Mouse (Mus musculus): ENCODE results near the gene Gmpr.
A peak's percentile ranks its signal among the peaks of the same experiment; 100 is the strongest.

The Gmpr gene

DNA sequence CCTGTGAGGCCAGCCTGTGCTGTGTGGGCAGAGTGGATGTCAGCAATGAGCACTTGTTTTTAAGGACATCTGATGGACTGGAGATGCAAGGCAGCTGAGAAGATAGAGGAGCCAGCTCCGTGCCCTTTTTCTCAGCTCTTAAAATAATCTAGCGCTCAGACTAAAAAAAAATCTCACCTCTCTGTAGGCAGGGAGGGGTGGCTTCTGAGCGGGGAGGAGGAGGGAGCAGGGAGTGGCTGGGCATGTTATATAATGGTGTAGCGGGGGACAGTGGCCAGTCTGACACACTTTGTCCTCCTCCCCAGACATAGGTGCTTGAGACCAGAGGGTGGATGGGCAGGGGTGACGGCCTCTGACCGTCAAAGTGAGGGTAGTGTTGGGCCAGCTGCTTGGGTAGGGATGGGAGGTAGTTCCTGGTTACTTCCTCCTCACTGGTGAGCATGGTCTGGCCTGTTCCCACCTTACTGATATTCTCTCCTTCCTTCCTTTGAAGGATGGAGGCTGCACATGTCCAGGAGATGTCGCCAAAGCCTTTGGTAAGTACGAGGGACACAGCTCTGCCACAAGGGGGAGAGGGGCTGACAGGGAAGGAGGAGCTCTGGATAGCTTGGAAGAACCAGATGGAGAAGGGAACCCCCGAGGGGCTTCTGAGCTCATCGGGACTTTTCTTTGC, 31.4 kb downstream of the Gmpr start:
- no peak for DNase-seq (ENCODE audit: extremely low spot score, low spot score)

DNA sequence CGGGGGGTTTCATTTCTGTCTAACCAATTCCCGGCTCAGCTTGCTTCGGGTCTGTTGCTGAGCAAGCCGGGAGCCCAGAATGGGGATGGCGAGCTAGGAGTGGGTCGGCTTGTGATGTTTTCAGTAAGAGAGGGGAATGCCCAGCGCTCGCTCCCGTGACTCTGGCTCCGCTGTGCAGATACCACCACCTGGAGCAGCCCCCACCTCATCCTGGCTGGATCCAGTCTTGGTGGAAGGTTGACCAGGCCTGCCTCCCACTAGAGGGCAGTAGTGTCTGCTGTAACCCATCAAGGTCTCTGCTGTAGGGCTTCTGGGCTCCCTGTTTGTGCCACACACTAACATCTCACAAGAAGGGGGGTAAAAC, 31.9 kb downstream of the Gmpr start:
- DNase-seq (ENCODE audit: extremely low spot score, low spot score) = peak; percentile 80

DNA sequence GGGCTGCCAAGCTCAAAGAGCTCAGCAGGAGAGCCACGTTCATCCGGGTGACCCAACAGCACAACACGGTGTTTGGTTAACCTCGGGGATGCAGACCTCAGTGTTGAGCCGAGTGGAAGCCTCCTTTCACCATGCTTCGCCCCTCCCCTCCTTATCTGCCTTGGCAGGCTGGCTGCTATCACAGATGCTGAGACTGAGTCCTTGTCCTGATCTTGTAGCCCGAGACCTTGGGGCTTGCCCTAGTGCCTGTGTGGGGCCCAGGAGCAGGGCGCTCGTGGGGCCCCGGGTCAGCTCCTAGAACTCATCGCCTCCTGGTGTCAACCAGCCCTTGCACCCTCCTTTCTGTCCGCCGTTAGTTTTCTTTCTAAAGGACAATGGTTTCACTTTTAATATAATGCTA, 38.7 kb downstream of the Gmpr start:
- no peak for DNase-seq (ENCODE audit: extremely low spot score, low spot score)

DNA sequence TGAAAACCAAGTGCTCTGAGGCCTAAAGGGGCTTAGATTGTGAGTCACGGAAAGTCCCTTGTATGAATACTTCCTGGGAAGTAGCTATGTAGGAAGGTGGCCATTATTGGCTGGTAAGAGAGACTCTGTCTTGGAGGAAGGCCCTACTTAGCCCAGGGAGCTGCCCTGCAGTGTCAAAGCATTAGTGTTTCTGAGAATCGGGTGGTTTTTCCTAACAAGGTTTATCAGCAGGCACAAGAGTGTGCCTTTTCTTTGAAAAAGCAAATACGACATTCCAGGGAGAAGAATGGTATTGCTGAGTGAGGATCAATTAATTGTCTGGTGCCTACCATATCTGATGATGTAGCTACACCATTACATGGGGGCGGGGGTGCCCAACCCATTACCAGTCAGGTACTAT, 39.7 kb downstream of the Gmpr start:
- no peak for DNase-seq (ENCODE audit: extremely low spot score, low spot score)

DNA sequence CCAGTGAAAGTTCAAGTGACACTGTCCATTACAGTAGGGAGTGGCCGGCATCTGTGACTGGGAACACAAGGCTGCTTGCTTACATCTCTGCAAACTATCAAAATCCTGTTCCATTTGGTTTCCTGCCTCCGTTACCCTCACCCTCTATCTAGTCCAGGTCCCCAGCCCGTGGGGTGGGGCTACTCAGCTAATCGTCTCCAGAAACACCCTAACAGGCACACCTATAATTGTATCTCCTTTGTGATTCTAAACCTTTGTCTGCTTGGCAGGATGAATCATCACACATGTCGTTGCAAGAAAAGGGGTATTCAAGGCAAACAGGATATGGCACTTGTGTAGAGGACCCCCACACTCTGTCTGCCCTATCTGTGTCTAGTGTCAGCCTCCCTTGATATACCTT, 40.3 kb downstream of the Gmpr start:
- no peak for DNase-seq (ENCODE audit: extremely low spot score, low spot score)

DNA sequence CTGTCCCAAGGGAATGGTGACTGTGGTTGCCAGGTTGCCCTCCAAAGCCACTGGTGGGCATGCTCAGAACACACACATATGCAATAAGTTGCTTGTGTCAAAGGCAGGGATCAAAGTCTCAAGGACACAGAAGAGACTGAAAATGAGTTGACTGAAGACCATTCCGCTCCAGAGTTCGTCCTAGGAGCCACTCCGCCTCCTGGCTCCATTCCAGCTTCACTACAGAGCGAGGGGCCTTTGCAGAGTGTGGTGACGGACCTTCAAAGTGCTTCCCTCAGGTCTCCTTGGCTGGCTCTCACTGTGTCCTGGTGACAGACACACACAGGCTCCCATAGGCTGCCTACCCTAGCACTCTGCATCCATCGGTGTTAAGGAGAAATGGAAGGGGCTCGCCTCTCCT, 46.4 kb downstream of the Gmpr start:
- no peak for DNase-seq (ENCODE audit: extremely low spot score, low spot score)

DNA sequence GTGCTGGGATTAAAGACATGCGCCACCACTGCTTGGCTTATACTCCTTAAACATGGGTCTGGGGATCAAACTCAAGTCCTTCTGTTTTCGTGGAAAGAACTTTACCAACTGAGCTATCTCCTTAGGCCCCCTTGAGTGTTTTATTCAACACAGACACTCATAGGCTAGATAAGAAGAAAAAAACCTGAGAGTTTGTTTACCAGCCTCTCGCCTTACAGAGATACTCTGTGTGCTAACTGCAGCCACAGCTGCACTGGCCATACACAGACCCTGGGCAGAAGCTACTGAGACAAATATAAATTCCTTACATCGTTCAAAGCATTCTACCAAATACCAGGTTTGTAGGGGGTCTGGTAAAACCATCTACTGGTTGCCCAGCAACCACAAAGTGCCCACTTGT, 51.1 kb downstream of the Gmpr start:
- DNase-seq (ENCODE audit: extremely low spot score, low spot score) = no peak

DNA sequence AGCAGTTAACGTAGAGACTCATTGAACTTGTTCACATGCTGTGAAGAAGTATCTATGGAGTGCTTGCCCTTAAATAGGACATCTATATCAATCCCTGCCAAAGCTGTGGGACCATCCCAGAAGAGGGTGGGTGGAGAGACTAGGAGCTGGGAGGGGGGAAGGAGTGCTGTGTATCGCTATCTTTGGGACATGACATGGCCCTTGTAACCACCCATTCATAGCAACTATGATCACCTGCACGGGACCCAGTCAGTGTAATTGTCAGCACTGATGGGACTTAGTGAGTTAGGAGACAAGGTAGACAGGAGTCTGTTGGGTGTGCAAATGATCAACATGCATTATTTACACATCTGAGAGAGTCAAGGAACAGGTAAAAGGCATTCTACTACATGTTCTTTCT, 52.0 kb downstream of the Gmpr start:
- no peak for DNase-seq (ENCODE audit: extremely low spot score, low spot score)

DNA sequence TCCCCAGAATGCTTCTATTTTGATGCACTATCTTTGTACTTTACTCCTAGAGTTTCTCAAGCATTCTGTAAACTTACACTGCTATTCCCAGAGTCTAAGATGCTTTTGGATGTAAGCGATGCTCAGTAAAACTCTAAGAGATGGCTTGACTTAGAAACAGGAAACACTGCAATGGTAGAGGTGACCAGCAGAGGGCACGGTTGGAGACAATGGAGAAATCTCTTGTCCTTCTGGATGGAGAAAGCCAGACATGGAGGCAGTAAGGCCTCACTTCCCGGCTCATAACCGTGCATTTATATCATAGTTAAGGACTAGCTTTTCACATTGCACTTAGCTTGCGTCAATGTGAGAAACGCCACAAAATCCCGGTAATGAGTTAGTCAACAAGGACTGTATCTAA, 53.3 kb downstream of the Gmpr start:
- DNase-seq (ENCODE audit: extremely low spot score, low spot score) = peak; percentile 37

DNA sequence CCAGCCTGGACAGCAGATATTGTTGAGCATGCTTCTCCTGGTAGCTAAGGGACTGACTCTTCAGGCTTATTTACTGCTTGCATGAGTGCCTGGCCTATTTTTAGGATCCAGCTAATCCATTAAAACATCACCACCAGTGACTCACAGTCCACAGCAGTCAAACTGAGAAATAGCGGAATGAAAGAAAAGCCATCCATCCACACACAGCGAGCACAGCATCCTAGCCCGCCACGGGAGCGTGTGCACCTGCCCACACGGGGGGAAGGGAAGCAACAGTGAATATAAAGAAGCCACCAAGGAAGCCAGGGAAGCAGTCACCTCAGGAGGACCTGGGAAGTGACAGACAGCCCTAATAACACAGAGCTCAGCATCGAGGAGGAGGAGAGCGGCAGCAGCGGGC, 54.8 kb downstream of the Gmpr start:
- no peak for DNase-seq (ENCODE audit: extremely low spot score, low spot score)

DNA sequence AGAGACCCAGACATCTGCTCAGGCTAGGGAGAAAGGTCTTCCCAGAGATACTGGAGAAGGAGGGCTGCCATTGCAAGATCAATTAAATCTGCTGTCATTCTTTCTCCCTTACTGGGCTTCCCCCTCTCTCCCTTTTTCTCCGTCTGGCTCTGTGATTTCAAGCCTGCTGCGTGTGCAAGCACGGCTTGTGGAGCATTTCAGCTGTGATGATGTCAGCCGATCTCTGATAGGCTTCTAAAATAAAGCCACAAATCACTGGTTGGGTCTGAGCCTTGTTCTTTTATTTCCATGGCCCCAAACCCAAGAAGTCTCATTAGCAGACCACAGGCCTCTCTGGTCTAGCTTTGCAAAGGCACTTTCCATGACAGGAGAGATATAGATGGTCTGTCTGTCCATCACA, 57.7 kb downstream of the Gmpr start:
- DNase-seq (ENCODE audit: extremely low spot score, low spot score) = no peak

DNA sequence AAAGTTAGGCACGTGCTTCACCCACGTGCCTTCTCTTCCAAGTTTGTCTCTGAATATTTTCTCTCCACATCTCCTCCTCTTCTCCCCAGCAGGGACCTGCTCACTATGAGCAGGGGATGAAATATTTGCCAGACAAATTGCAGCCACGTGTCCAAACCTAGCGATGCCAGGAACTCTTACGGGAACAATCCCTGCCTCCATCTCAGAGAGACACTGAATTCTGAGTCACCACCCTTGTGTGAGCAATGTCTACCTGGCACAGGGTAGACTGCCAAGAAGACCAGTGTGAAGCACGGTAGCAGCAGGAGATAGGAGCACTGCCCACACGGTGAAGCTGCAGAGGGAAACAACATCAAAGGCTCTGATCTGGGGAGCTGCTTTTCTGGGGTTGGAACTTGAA, 62.7 kb downstream of the Gmpr start:
- DNase-seq (ENCODE audit: extremely low spot score, low spot score) = no peak

DNA sequence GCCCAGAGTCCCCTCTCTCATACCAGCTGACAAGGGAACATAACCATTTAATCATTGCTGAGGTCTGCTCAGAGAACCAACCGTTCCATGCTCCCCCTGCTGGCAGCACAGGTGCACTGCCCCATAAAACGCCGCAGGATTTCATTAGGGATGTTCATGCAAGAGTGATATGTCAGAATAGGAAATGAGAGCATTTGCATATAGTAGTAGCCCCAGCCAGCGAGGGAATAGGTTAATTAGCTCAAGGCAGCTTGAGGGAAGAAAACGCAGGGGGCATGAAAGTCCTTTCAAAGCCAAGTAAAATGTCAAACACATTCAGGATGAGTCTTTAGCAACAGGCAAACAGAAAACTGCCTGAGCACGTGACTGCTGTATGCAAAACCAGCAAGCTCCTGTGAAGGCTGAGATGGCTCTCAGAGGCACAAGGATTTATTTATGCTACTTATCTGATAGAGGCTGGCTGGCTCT, 64.6 kb downstream of the Gmpr start:
- peak; percentile 84 for DNase-seq (ENCODE audit: extremely low spot score, low spot score)

DNA sequence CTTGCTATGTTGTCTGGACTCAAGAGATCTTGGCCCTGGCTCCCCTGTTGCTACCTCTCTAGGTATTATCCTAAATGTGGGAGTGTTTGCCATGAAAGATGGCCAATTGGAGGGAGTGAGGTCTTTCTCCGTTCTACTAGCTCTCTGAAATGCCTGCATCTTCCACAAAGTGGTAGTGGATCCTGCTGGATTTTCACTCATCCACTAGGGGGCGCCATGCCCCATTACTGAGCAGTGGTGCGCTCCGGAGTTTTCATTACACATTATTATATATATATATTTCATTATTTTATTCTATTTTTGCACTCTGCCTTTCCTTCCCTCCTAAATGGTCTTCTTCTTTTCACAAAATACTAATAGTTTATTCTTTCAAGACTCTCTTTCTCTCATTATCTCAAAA, 65.5 kb downstream of the Gmpr start:
- DNase-seq (ENCODE audit: extremely low spot score, low spot score) = peak; percentile 62

DNA sequence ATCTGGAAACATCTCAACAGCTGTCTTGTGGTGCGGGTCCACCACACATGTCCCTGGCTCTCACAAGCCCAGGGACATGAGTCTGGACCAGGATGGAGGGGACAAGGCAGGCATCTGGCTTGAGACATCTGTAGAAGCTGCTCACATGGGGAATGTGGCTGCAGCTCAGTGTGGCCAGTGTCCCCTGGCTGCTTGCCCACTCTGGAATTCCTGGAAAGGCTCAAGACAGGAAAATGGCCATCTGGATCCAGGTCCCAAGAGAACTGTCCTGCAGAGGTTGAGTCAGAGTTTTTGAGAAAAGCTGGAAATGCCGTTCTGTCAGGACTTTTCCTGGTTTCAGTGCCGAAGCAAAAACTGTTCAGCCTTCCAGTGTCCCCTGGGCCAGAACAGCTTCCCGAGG, 68.9 kb downstream of the Gmpr start:
- no peak for DNase-seq (ENCODE audit: extremely low spot score, low spot score)

DNA sequence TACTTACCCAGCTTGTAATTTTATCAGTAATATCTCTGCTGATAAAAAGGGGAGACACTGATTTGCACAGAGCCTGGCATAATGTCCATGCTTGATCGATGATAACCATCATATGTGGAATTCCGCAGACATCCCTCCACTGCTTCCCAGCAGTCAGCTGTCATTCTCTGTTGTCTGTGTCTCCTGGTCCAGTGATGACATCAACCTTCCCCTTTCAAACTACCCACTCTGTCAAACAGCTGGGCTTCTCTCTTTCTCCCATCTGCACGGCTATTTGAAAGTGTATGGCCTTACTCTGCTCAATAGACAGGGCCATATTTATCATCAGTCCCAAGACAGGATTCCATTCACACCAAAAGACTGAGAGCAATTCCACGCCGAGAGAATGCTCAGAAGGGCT, 70.1 kb downstream of the Gmpr start:
- no peak for DNase-seq (ENCODE audit: extremely low spot score, low spot score)

DNA sequence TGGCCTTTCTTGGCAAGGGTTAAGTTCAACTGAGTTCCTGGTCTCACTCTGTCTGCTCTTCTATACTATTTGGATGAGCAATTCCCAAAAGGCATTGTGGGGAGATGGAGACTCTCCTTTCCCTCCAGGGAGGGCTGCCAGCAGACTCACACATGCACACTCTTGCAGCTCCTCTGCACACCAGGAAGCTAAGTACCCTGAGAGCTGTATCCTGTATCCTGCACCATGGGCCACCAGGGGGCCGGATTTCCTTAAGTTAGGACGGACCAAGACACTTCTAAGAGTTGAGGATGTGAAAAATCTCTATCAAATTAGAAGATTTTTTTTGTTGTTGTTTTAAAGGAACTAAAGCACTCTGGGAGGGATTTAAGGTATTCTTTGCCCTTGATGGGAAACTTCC, 70.5 kb downstream of the Gmpr start:
- DNase-seq (ENCODE audit: extremely low spot score, low spot score) = peak; percentile 22

DNA sequence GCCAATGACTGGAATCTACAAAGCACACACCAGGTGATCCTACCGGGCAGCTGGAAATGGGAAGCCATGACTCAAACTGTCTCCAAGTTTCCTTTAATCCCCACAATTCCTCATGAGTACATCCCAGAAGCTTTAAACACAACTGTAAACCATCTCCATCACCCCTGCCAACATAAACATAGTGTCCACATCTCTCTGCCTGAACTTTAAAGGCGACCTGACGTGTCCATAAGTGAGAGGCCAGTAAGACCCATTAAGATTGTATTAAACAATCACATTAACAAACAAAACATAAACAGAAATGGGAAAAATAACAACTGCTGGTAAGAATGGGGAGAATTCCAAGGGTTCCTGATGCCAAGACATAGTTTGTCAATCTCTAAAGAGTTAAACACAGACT, 72.5 kb downstream of the Gmpr start:
- DNase-seq (ENCODE audit: extremely low spot score, low spot score) = no peak

DNA sequence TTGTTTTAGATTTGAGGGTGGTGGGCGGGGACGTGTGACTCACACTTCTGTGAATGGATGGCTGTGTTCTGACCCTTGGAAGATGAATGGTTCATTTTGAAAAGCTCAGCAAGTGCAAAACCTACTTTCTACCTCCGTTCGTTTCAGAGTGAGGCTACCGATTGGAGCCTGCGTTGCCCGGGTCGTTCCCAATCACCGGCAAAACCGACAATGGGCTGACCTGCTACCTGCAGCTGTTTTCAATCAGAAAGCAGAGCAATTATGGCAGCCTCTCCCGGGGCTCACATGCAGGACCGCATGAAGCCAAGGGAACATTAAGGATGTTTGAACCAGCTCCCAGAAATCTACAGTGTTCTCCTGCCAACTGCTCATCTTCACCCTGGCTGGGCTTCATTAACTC, 75.0 kb downstream of the Gmpr start:
- DNase-seq (ENCODE audit: extremely low spot score, low spot score) = no peak

DNA sequence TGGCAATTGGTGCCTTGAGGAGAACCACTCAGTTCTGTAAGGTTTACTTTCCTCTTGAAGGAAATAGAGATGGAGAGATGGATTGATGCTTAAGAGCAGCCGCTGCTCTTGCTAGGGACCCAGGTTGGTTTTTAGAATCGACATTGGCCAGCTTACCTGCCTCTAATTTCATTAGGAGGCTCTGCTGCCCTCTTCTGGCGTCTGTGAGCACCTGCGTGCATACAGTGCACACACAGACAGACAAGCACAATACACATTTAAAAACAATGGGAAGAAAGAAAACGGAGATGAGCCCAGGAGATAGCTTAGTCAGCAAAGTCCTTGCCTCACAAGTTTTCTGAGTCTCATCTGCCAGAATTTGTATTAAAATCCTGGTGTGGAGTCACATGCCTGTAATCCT, 75.8 kb downstream of the Gmpr start:
- no peak for DNase-seq (ENCODE audit: extremely low spot score, low spot score)

DNA sequence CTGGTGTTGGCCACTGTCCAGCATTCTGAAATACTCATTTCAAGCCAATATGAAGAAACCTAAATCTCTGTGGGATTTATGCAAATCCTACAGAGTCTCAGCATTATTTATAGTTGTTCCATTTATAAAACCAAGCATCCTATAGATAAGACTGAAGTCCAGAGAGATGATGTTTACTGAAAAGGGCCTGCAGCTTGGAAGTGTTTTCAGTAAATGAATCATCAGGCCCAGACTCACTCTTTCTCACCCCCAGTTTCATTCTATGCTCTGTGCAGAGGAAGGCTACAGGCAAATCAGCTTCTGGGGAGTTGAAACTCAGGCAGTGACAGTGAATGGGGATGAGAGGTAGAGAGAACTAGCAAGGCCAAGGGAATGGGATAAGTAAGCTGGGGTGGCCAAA, 83.7 kb downstream of the Gmpr start:
- no peak for DNase-seq (ENCODE audit: extremely low spot score, low spot score)

DNA sequence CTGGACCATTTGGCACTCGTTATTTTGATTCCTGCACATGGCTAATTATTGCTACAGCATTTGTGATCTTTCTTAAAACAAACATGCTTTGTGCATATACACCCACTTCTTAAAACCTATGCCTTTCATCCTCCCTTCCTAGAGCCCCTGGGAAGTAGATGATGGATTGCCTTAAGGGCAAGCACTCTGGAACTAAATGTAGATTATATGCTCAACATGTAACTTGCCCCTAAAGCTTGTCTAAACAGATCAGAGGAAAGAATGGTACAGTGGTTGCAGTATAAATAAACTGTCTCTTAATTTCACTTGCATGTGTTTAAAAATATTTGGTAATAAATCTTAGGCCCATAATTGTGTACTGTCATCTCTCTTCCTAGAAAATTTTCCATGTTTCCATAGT, 86.7 kb downstream of the Gmpr start:
- DNase-seq (ENCODE audit: extremely low spot score, low spot score) = no peak

DNA sequence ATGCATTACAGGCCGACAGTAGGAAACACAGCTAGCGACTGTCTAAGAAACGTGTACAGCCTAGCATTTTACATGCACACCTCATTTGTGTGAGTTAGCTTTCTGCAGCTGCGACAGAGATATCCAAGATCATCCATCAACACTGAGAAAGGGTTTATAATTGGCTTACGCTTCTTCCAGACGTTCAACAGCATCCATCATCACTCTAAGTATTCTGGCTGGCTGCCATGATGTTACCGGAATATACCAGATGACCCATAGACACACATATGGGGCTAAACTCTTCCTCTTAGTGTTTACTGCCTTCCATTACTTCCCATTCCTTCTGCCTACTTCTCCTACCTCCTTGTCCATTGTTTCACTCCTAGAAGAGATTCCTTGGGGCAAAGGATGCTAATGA, 88.2 kb downstream of the Gmpr start:
- no peak for DNase-seq (ENCODE audit: extremely low spot score, low spot score)

DNA sequence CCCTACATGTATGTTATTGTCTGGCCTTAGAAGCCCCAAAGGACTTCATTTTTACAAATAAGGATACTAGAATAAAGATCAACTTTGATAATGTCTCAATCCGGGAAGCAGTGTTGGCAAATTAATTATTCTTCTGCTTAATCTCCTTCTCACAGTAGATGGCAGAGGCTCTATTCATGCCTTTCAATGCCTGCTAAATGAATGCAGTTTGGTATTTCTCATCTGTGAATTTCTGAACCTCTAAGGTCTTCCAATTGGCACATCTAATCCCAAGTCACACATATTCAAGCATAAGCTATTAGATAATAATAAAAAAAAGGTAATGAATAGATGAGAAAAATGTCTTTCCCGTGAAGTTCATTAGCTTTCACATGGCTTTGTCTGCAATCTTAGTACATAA, 92.6 kb downstream of the Gmpr start:
- no peak for DNase-seq (ENCODE audit: extremely low spot score, low spot score)
